Mouse (Mus musculus): ENCODE data around the gene Serpina6.
"Not testable (repeated sequence)": the region's sequence is repeated elsewhere in the genome, so short reads cannot be mapped to it uniquely, and the experiment has no call there.

- not testable (repeated sequence) for TF ChIP-seq CTCF, EP300 (IDR thresholded peaks at IDR 0.05; ENCODE audit: low read depth)
Observed at GRCm38 (mm10) chr12:103662053-103662452, 5.0 kb upstream of the Serpina6 start.

Measured in liver, embryonic 14.5 days (tissue).